Mouse (Mus musculus): ENCODE measurements around the gene Ppp2r5c. TPM values are rescaled to one million over a fixed set of nuclear protein-coding genes. Genes with fewer than 3 reads are reported as not detected.

The Ppp2r5c gene
- total and polyA plus RNA-seq, 2 experiments = 12.5 to 29.4 TPM

DNA sequence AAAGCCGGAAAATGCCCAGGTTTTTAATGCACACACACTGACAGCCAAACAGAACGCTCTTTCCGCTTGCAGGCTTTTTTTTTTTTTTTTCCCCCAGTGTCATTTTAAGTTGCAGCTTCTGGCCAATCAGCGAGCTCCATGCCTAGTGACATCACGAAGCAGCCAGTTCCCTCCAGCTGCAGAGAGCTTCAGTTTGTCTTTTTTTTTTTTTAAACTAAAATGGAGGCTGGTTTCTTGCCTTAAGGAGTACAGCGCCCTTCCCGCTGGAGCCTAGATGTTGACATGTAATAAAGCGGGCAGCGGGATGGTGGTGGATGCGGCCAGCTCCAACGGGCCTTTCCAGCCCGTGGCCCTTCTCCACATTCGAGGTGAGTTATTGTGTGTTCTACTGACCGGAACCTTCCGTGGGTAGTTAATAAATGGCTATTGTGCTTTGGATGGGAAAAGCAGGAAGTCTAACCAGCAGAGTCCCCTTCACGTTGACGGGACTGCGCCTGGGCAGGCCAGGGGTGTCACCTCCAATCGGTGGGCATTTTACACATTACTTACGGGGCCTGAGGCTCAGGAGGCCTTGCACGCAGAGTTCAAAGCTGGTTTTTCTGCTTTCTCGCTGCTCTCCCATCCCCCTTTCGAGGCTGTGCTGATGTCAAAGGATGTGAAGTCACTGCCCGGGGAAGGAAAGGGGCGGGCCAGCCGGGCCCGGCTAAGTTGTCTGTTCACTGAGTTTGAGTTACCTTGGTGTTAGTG is 38.8 kb downstream of the Ppp2r5c start:
- WGBS = under 1% methylated on average over 27 of the region's 27 CpGs
- Histone ChIP-seq H3K9ac (ENCODE audit: low read depth, low read length) (peak overlapping the region; percentile 87), H3K4me1 (ENCODE audit: control insufficient read depth, insufficient read depth, low read length) (peaks cover 24% of the 10 kb centered on the region), H3K79me2 (ENCODE audit: control insufficient read depth, insufficient read depth, low read length) (peaks cover 37% of the 10 kb centered on the region), H3K36me3 (ENCODE audit: control insufficient read depth, insufficient read depth, low read length) (no peaks in the 10 kb centered on the region), H3K27me3 (ENCODE audit: control insufficient read depth, insufficient read depth, low read length) (no peaks in the 10 kb centered on the region), H3K27ac (replicated peaks; ENCODE audit: insufficient read depth, low read depth, low read length) (peak overlapping the region; percentile 98), H3K4me3 (ENCODE audit: insufficient read depth, low read depth, low read length) (peak overlapping the region; percentile 91)
- TF ChIP-seq CTCF (IDR thresholded peaks at IDR 0.05; ENCODE audit: low read depth, low read length) (no peak), POLR2A (IDR thresholded peaks at IDR 0.05; ENCODE audit: extremely low read depth, insufficient read depth, low read length) (0 out of 2 replicates have a peak, but pooled peaks have one; percentile 27)
- DNase-seq (ENCODE audit: extremely low read depth, low read depth, low spot score) = peak; percentile 91

DNA sequence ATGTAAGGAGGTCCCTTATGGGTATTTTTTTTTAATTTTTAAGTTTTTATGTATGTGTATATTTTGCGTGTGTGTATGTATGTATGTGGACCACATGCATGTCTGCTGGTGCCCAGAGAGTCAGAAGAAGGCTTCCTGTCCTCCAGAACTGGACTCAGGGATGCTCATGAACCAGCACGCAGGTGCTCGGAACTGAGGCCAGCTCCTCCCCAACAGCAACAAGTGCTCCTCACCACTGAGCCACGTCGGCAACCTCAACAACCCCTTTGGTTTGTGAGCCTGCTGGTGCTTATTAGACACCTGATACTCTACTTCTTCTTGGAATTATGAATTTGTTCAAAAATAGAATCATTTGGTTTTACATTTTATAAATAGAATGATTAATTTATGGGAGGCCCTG is 39.9 kb downstream of the Ppp2r5c start:
- TF ChIP-seq CTCF (IDR thresholded peaks at IDR 0.05; ENCODE audit: low read depth, low read length) (no peak), POLR2A (IDR thresholded peaks at IDR 0.05; ENCODE audit: extremely low read depth, insufficient read depth, low read length) (no peak)
- H3K9ac ChIP-seq (ENCODE audit: low read depth, low read length) = no peak overlapping the region
- H3K4me3 ChIP-seq (ENCODE audit: insufficient read depth, low read depth, low read length) = no peak overlapping the region
- DNase-seq (ENCODE audit: extremely low read depth, low read depth, low spot score) = no peak
- H3K27me3 ChIP-seq (ENCODE audit: control insufficient read depth, insufficient read depth, low read length) = no peaks in the 10 kb centered on the region
- H3K79me2 ChIP-seq (ENCODE audit: control insufficient read depth, insufficient read depth, low read length) = peaks cover 45% of the 10 kb centered on the region
- H3K36me3 ChIP-seq (ENCODE audit: control insufficient read depth, insufficient read depth, low read length) = no peaks in the 10 kb centered on the region
- WGBS = 71% methylated on average over 5 of the region's 5 CpGs
- no peak overlapping the region; the same call in 1 of the 2 replicates for H3K27ac ChIP-seq (replicated peaks; ENCODE audit: insufficient read depth, low read depth, low read length)
- H3K4me1 ChIP-seq (ENCODE audit: control insufficient read depth, insufficient read depth, low read length) = peaks cover 24% of the 10 kb centered on the region

DNA sequence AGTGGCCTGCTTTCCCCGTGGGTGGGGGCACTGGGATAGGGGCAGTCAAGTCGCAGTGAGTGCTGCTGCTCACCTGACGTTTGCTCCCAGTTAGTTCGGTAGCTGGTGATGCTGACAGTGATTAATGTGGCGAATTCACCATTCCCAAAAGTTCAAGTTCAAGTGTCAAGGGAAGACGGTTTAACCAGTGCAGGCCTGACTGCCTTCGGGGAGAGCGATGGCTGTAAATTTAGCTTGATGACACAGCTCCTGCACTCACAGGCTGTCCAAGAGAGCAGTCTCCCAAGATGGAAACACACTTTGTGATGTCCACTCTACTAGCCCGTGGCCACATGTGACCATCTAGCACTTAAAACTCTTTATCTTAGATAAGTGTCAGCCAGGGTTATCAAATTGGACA is 41.1 kb downstream of the Ppp2r5c start:
- Histone ChIP-seq H3K79me2 (ENCODE audit: control insufficient read depth, insufficient read depth, low read length) (peaks cover 49% of the 10 kb centered on the region), H3K4me3 (ENCODE audit: insufficient read depth, low read depth, low read length) (no peak overlapping the region), H3K36me3 (ENCODE audit: control insufficient read depth, insufficient read depth, low read length) (no peaks in the 10 kb centered on the region), H3K9ac (ENCODE audit: low read depth, low read length) (no peak overlapping the region), H3K27ac (replicated peaks; ENCODE audit: insufficient read depth, low read depth, low read length) (no peak overlapping the region), H3K4me1 (ENCODE audit: control insufficient read depth, insufficient read depth, low read length) (peaks cover 24% of the 10 kb centered on the region), H3K27me3 (ENCODE audit: control insufficient read depth, insufficient read depth, low read length) (no peaks in the 10 kb centered on the region)
- DNase-seq (ENCODE audit: extremely low read depth, low read depth, low spot score) = no peak
- TF ChIP-seq CTCF (IDR thresholded peaks at IDR 0.05; ENCODE audit: low read depth, low read length) = no peak
- TF ChIP-seq POLR2A (IDR thresholded peaks at IDR 0.05; ENCODE audit: extremely low read depth, insufficient read depth, low read length) = no peak
- 52% methylated on average over 9 of the region's 9 CpGs for WGBS

DNA sequence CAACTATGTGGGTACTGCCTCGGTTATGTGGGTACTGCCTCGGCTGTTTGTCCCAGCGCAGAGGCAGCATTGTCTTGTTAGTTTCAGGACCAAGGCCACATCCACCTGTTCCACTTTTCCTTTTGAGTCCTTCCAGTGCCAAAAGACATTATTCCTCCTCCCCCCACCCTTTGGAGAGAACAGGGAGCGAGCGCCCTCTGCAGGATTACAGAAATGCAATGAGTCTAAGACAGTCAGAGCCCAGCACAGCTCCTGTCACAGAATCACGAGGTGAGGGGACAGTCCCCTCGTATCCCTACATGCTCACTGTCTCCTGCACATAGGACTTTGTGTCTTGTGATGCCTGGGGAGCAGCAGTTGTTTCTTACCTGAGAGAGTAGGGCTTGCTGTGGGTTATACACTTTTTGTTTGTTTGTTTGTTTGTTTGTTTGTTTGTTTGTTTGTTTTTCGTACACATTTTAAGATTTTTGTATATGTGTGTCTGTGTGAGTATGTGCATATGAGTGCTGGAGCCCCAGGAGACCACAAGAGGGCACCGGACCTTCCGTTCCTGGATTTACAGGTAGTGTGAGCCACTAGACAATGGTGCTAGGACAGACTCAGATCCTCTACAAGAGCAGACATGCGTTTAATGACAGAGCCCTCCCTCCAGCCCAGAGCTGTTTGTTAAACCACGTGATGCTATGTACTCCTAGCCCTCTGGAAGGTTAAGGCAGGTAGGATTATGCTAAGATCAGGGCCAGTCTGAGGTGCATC is 43.2 kb downstream of the Ppp2r5c start:
- no peak for TF ChIP-seq POLR2A (IDR thresholded peaks at IDR 0.05; ENCODE audit: extremely low read depth, insufficient read depth, low read length)
- TF ChIP-seq CTCF (IDR thresholded peaks at IDR 0.05; ENCODE audit: low read depth, low read length) = no peak
- WGBS = 92% methylated on average over 12 of the region's 12 CpGs
- H3K36me3 ChIP-seq (ENCODE audit: control insufficient read depth, insufficient read depth, low read length) = no peaks in the 10 kb centered on the region
- H3K4me1 ChIP-seq (ENCODE audit: control insufficient read depth, insufficient read depth, low read length) = peaks cover 24% of the 10 kb centered on the region
- no peaks in the 10 kb centered on the region for H3K27me3 ChIP-seq (ENCODE audit: control insufficient read depth, insufficient read depth, low read length)
- no peak overlapping the region for H3K4me3 ChIP-seq (ENCODE audit: insufficient read depth, low read depth, low read length)
- H3K27ac ChIP-seq (replicated peaks; ENCODE audit: insufficient read depth, low read depth, low read length) = no peak overlapping the region
- peaks cover 58% of the 10 kb centered on the region for H3K79me2 ChIP-seq (ENCODE audit: control insufficient read depth, insufficient read depth, low read length)
- no peak overlapping the region for H3K9ac ChIP-seq (ENCODE audit: low read depth, low read length)
- no peak for DNase-seq (ENCODE audit: extremely low read depth, low read depth, low spot score)

DNA sequence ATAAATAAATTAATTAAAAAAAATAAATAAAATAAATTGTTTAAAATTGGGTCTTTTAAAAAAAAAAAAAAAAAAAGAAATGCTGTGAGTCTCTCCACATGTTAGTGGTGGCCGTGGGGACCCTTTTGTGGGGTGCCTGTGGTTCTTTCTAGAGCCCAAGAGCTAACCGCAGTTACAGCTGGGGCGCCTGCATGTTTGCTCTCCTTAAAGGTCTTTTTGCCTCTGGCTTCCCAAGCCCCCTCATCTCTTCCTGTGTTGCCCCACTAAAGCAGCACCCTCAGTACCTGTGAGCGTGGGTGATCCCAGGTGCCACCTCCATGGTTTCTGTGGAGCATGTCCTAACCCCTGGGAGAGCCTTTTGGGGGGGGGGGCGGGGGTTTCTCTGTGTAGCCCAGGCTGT is 45.5 kb downstream of the Ppp2r5c start:
- Histone ChIP-seq H3K27me3 (ENCODE audit: control insufficient read depth, insufficient read depth, low read length) (no peaks in the 10 kb centered on the region), H3K36me3 (ENCODE audit: control insufficient read depth, insufficient read depth, low read length) (no peaks in the 10 kb centered on the region), H3K79me2 (ENCODE audit: control insufficient read depth, insufficient read depth, low read length) (peaks cover 70% of the 10 kb centered on the region), H3K27ac (replicated peaks; ENCODE audit: insufficient read depth, low read depth, low read length) (no peak overlapping the region), H3K4me3 (ENCODE audit: insufficient read depth, low read depth, low read length) (no peak overlapping the region), H3K9ac (ENCODE audit: low read depth, low read length) (no peak overlapping the region), H3K4me1 (ENCODE audit: control insufficient read depth, insufficient read depth, low read length) (peaks cover 18% of the 10 kb centered on the region; the same call in 1 of the 2 replicates)
- no peak for DNase-seq (ENCODE audit: extremely low read depth, low read depth, low spot score)
- TF ChIP-seq POLR2A (IDR thresholded peaks at IDR 0.05; ENCODE audit: extremely low read depth, insufficient read depth, low read length) (no peak), CTCF (IDR thresholded peaks at IDR 0.05; ENCODE audit: low read depth, low read length) (no peak)
- WGBS = 94% methylated on average over 5 of the region's 5 CpGs
